Mouse (Mus musculus): ENCODE data around the gene Senp1. TPM values are rescaled to one million over a fixed set of nuclear protein-coding genes. Genes with fewer than 3 reads are reported as not detected.

Senp1 gene
- polyA plus RNA-seq, 1 experiment: 17.4 TPM

DNA sequence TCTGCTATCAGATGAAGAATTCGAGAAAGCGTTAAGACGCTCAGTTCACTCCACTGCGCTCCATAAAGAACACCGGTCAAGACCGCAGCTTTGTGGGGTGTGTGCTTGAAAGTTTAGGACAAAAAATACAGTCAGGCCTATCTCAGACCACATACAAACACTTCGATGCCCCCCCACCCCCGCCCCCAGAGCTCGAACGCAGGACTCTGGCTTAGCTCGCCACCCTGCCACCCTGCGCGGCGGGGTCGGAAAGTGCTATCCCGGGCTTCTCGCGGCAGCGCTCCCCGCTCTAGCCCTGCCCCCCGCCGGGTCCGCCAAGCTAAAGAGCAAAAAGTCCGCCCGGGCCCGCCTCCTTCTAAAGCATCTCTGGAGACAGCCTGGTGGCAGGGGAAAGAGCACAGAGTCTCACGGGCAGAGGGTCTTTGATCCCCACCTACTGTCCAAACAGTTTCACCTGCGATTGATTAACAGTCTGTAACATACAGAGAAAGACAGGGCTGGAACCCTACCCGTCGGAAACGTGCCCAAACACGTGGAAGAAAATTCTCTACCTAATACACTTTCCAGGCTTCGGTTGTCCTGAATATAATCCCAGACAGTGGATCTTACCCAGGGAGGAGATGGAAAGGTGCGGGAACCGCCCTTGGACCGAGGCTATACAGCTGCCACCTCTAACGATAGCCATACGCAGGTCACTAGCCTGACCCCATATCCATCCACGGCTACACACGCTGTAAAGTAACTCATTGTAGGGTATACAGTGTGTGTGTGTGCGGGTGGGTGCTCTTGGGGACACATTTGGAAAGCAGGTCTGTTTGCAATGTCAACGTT, 90.3 kb downstream of the Senp1 start:
- TF ChIP-seq GATA1 (IDR thresholded peaks at IDR 0.05; ENCODE audit: low read length): no peak

DNA sequence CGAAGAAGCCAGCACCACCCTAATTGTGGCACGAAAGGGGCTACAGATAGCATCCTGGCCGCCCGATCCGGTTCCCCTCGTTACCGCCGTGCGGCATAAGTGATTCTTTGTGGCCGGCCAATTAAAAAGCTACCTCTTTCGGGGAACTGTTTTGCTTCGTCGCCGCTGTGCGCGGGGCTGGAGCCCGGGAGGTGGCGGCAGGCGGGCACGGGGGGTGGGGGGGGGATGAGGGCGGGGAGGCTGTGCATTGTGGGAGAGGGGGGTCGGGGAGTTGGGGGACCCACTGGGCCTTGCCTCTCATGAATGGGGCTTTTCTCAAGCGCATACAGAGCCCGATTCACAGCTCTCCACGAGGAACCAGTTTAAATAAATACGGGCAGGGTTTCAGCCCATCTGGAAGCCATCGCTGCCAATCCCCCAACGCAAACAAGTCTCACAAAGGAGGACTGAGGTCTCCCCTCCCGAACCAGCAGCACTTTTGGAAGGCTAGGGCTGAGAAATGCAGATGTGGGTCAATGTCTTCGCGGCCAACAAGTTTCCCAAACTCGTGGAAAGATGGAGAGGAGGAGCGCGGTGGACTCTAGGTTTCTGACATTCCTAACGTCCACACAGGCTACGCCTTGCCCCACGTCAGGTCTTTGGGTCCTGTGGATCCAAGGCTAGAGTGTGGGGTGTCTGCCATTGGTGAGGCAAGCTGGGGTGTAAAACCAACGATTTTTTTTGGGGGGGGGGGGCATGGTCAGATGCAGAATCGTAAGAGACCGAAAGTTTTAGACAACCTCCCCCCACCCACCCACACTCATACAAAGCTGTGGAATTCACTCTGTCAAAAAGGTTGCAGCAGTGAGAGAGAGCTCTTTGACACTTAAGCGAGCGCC, 91.2 kb downstream of the Senp1 start:
- TF ChIP-seq GATA1 (IDR thresholded peaks at IDR 0.05; ENCODE audit: low read length): no peak

DNA sequence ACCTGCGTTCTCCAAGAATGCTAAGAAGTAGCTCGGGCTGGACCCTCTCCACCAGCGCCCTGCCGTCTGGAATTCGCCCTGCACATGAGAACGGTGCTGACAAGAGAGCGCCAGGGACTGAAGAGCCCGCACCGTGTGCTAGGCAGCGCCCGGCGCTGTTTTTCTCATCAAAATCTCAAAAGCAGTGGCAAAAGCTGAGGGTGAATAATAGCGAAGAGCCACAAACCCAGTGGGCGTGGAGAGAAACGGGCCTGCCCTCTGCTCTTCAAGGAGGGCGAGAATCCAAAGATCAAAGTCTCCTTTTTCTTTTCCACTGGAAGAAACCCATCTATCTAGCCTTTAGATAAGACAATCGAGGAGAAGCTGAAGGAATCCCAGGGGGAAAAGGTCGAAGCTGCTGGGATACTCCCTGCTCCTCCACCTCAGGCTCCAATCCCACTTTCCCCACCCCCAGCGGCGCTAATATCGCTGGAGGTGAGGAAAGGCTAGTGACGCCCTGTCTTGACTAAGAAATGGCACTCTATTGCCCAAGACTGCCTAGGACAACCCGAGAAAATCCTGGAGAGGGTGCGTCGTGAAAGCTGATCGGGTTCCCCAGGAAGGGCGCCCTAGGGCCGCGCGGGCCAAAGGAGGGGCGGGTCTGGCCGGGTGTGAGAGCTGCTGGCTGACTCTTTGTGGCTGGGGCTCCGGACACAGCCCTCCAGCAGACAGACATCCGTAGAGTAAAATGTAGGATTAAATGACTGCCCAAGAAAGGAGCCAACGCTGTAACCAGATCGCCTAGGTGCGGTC, 92.0 kb downstream of the Senp1 start:
- no peak for TF ChIP-seq GATA1 (IDR thresholded peaks at IDR 0.05; ENCODE audit: low read length)

DNA sequence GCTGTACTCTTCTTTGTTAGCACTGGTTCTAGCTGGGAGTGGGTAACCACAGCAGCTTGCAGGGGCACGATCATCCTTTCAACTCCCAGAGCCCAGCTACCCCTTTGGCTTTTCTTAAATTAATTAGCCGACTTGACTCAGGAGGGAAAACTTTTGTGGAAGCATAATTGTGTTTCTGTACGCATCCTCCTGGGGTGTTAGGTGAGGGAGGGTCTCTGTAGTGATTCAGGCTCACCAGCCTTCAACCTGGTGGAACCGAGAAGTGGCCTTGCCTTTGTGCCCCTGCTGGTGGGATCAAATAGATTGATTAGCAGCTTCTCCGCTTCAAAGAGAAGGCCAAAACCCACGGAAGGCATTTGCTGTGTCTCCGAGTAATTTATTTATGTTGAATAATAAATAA, 93.6 kb downstream of the Senp1 start:
- no peak for TF ChIP-seq GATA1 (IDR thresholded peaks at IDR 0.05; ENCODE audit: low read length)

DNA sequence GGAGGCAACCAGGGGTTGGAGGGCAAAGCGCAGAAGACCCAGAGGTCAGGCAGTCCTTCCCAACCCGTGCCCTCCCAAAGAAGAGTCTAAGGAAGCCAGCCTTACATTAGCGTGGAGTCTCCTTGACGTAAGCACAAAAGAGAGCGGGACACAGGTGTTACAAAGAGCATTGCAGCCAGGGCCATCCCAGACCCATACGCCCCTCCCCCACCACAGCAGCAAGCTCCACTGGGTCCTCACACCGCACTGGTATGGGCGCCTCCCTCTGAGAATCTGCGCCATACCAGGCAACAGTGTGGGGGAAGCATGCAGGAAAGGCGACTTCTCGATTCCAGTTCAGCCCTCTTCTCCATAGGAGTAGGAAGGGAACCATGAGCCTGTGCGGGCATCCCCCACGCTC, 94.0 kb downstream of the Senp1 start:
- no peak for TF ChIP-seq GATA1 (IDR thresholded peaks at IDR 0.05; ENCODE audit: low read length)

DNA sequence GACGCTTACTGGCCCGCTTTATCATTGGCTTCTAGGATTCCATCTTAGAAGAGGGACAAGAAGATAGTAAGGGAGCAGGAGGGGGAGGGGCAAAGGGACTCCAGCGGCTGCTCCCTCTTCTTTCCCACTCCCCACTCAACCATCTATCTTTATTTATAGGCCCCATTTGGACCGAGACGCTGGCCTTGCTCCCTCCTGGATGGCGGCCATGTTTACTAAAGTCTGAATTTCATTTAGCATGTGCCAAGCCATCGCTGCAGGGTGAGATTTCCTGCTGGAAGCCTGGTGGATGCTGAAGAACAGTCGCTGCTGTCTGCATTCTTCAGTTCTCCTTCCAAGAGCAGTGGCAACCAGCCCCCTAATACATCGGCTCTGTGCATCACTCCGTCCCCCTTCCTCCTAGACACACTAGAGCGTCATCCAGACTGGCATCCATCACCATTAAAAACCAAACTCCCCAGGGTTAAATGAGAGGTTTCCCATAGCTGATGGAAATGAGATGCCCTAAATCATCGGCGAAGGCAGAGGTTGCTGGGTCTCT, 96.8 kb downstream of the Senp1 start:
- TF ChIP-seq GATA1 (IDR thresholded peaks at IDR 0.05; ENCODE audit: low read length): no peak

DNA sequence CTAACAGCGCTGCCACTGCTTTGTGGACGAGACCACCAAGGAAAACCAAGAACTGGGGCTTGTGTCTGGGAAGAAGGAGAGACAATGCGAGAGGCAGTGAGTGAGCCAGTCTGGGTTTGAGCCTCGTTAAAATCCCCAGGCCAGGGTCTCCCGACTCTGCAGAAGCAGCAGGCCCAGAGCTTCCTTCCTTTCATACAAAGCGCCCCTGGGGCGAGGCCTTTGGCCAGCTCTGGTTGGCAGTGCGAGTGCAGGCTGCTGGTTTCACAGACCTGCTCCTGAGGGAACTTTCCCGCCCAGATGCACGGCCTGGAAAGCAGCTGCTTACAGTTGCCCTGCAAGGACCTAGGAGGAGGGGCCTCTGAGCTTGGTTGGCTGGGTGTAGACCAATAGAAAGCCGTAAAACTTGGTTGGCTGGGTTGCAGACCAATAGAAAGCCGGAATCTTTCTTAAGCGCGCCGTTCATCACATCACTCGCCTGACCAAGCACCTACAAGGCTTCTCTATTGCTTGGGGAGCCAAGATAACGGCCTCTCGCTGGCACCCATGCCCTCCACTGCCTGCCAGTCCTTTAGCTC, 100.7 kb downstream of the Senp1 start:
- no peak for TF ChIP-seq GATA1 (IDR thresholded peaks at IDR 0.05; ENCODE audit: low read length)

DNA sequence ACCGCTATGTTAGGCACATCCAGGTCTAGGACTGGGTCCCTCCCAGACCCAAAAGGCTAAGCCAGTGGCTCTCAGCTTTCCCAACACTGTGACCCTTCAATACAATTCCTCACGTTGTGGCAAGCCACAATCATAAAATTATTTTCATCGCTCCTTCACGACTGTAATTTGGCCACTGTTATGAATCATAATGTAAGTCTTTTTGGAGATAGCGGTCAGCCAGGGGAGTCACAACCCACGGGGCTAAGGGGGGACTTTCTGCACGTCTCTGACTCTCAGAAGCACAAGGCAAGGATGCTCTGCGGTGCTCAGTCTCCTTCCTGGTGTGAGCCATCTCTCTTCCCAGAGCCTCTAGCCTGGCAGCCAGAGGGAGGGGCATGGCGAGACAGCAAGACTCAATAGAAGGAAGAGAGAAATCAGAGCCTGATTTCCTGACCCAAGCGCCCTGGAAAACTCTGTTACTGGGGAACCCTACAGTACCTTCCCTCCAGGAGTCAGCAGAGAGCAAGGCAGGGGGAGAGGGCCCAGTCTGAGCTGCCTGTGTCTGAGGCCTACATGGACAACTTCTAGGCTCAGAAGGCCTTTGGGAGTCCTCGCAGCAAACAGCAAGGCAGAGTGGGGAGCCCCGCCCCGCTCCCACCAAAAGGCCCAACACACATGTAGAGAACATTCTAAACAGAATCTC, 101.4 kb downstream of the Senp1 start:
- TF ChIP-seq GATA1 (IDR thresholded peaks at IDR 0.05; ENCODE audit: low read length): no peak

DNA sequence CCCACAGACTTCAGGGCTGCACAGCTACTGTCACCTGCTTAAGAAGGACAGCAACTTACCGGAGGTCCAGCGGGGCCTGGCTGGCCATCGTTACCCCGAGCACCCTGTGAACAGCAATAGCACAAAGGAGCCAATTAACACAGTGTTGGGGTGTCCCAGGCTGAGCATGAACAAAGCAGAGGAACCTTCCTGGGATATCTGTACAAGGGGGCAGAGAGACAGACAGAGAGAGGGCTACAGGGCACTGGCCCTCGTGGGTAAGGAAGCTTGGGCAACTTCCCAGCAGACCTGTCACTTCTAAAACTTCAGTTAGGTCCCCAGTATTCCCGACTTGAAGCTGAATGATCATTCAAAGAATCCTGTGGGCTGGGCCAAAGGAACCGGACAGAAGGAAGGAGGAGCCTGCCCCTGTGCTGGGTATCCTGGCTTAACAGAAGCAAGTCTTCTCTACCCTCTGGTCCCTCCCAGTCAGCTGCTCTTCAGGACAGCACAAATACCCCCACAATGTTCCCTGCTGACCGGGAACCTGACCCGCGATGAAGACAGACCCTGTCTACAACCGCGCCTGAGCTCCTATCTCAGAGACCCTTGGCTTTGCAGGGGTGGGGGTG, 102.2 kb downstream of the Senp1 start:
- no peak for TF ChIP-seq GATA1 (IDR thresholded peaks at IDR 0.05; ENCODE audit: low read length)

DNA sequence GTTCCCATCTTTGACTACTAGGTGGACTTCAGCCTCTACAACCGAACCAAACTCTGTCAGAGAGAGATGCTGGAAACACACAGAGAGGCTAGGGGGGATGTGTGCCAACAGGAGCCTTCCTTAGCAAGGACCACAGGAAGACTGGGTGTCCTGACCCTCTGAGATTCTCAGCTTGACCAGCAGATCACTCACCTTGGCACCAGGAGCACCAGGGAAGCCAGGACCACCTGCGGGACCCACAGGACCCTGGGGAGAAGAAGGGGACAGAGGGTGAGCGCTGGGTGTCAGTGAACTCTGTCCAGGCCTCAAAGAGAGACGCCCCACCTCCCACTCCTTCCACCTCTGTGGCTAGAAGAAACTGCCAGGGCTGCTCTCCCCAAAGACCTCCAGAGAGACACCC, 102.8 kb downstream of the Senp1 start:
- no peak for TF ChIP-seq GATA1 (IDR thresholded peaks at IDR 0.05; ENCODE audit: low read length)

DNA sequence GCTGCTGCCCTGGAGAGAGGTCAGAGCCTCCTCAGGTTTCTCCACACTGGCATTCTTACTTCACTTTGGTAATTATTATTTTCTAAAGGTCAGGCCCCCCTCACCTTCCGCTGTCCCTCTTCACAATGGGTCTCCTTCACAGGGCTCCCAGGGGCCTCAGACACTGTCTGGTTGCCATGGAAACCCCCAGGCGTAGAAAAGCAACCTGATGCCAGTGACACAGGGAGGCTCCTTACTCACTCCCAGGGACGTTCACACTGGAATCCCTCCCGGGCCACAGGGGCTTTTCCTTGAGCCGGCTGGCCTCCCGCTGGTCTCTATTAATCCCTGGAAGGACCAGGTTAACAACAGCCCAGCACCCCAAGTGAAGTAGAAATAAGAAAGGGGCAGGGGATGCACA, 103.4 kb downstream of the Senp1 start:
- TF ChIP-seq GATA1 (IDR thresholded peaks at IDR 0.05; ENCODE audit: low read length): no peak

DNA sequence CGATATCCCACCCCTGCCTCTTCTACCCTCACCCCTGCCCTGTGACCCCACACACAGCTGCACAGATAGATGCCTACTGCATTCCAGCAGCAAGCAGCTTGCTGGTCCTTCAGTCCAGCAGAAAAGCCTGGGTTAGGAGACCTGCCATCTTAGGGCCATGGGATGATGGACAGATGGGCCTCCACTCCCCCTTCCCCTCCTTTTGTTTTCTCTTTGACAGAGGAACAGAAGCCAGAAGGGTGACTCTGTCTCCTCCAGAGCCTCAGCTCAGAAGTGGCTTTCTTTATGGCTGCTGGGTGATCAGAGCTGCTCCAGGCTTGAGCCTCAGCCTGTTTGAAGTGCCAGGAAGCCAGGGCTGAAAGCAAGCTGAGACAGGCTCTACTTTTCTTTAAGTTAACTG, 104.0 kb downstream of the Senp1 start:
- TF ChIP-seq GATA1 (IDR thresholded peaks at IDR 0.05; ENCODE audit: low read length): no peak

Other genes starting within 250 kb of the Senp1 start
- gene Hdac7, start 249.2 kb downstream of the Senp1 start, polyA plus RNA-seq (2012): 128 and 174 TPM in 2 replicates
- not detected in 2 replicates for gene Vdr, start 183.1 kb downstream of the Senp1 start, polyA plus RNA-seq (2012)
- 15.5 and 21.5 TPM in 2 replicates for gene Tmem106c, start 129.5 kb downstream of the Senp1 start, polyA plus RNA-seq (2012)
- 0.03 and 0.05 TPM in 2 replicates for gene Col2a1, start 89.0 kb downstream of the Senp1 start, polyA plus RNA-seq (2012)
- gene Pfkm, start 1.2 kb downstream of the Senp1 start, polyA plus RNA-seq (2012): 23.9 and 28.6 TPM in 2 replicates
- gene Asb8, start 71.9 kb upstream of the Senp1 start, polyA plus RNA-seq (2012): 5.4 and 7.5 TPM in 2 replicates
- gene Ccdc184, start 73.4 kb upstream of the Senp1 start, polyA plus RNA-seq (2012): not detected in 2 replicates
- gene Olfr288, start 101.8 kb upstream of the Senp1 start, polyA plus RNA-seq (2012): not detected in 2 replicates
- not detected in 2 replicates for gene Gm44579, start 127.2 kb upstream of the Senp1 start, polyA plus RNA-seq (2012)
- not detected in 2 replicates for gene Olfr287, start 127.3 kb upstream of the Senp1 start, polyA plus RNA-seq (2012)
- not detected in 2 replicates for gene Olfr286, start 140.7 kb upstream of the Senp1 start, polyA plus RNA-seq (2012)
- not detected in 2 replicates for gene H1fnt, start 163.5 kb upstream of the Senp1 start, polyA plus RNA-seq (2012)
- gene Zfp641, start 202.4 kb upstream of the Senp1 start, polyA plus RNA-seq (2012): not detected in 2 replicates
- not detected in 2 replicates for gene Olfr285, start 223.6 kb upstream of the Senp1 start, polyA plus RNA-seq (2012)
- not detected in 2 replicates for gene Olfr284, start 247.2 kb upstream of the Senp1 start, polyA plus RNA-seq (2012)

All from G1E-ER4 (cell line).